Mouse (Mus musculus) thymus, postnatal 0 days (tissue): ENCODE measurements at regions not wholly inside any gene's neighbourhood (a gene's known extent, or its start where the extent isn't known, plus 50 kb on each side); places are given as distances from the start of the nearest gene placed in this dataset.

ENCODE experiments used
- DNase-seq: peaks from one replicate; pipeline ENCODE4 v3.0.0-alpha.2; 2015; ENCODE audit warnings: low spot score

- DNase-seq = no peak
These were observed 1058.0 kb downstream of the Pla2g4a start for GRCm38 (mm10) chr1:148903093-148903492.

GRCm38 (mm10) chr1:148901319-148902033, 1059.6 kb downstream of the Pla2g4a start:
- DNase-seq = no peak

- no peak for DNase-seq
These were observed 1090.3 kb downstream of the Pla2g4a start for GRCm38 (mm10) chr1:148870788-148871187.

- DNase-seq = no peak
These were observed 1097.5 kb downstream of the Pla2g4a start for GRCm38 (mm10) chr1:148863582-148863981.

GRCm38 (mm10) chr1:148852990-148853389, 1108.1 kb downstream of the Pla2g4a start:
- no peak for DNase-seq

GRCm38 (mm10) chr1:148846595-148846994, 1114.5 kb downstream of the Pla2g4a start:
- DNase-seq = no peak

- DNase-seq = no peak
These were observed 1137.9 kb downstream of the Pla2g4a start for GRCm38 (mm10) chr1:148823146-148823545.

- no peak for DNase-seq
These were observed 1152.4 kb downstream of the Pla2g4a start for GRCm38 (mm10) chr1:148808707-148809106.

GRCm38 (mm10) chr1:148797110-148797509, 1164.0 kb downstream of the Pla2g4a start:
- DNase-seq = no peak

GRCm38 (mm10) chr1:148750806-148751205, 1210.3 kb downstream of the Pla2g4a start:
- no peak for DNase-seq

- DNase-seq = no peak
These were observed 1239.0 kb downstream of the Pla2g4a start for GRCm38 (mm10) chr1:148722106-148722505.

GRCm38 (mm10) chr1:148721409-148721808, 1239.7 kb downstream of the Pla2g4a start:
- DNase-seq = no peak

GRCm38 (mm10) chr1:148720980-148721379, 1240.1 kb downstream of the Pla2g4a start:
- no peak for DNase-seq

- no peak for DNase-seq
These were observed 1253.0 kb downstream of the Pla2g4a start for GRCm38 (mm10) chr1:148708084-148708483.

- DNase-seq = no peak
These were observed 1253.4 kb downstream of the Pla2g4a start for GRCm38 (mm10) chr1:148707657-148708056.

- DNase-seq = no peak
These were observed 1254.8 kb downstream of the Pla2g4a start for GRCm38 (mm10) chr1:148706271-148706807.

GRCm38 (mm10) chr1:148700599-148700954, 1260.5 kb downstream of the Pla2g4a start:
- DNase-seq = no peak

GRCm38 (mm10) chr1:148699854-148700598, 1261.1 kb downstream of the Pla2g4a start:
- DNase-seq = no peak

- DNase-seq = no peak
These were observed 1271.0 kb downstream of the Pla2g4a start for GRCm38 (mm10) chr1:148690085-148690484.

GRCm38 (mm10) chr1:148689618-148690017, 1271.5 kb downstream of the Pla2g4a start:
- DNase-seq = no peak

GRCm38 (mm10) chr1:148675516-148675915, 1285.6 kb downstream of the Pla2g4a start:
- DNase-seq = no peak

GRCm38 (mm10) chr1:148664409-148664808, 1296.7 kb downstream of the Pla2g4a start:
- DNase-seq = no peak

GRCm38 (mm10) chr1:148656990-148657389, 1304.1 kb downstream of the Pla2g4a start:
- no peak for DNase-seq
